Mouse (Mus musculus) right cerebral cortex, adult 2 months (tissue): Measurements from ENCODE around the gene Mrps23.
A peak's percentile ranks its signal among the peaks of the same experiment; 100 is the strongest.

Source experiments
- DNase-seq, 2 experiments: peaks; one replicate each; pipeline ENCODE4 v3.0.0; 2021 to 2022; ENCODE audit warnings: low spot score in 2 of 2

The Mrps23 gene

DNA sequence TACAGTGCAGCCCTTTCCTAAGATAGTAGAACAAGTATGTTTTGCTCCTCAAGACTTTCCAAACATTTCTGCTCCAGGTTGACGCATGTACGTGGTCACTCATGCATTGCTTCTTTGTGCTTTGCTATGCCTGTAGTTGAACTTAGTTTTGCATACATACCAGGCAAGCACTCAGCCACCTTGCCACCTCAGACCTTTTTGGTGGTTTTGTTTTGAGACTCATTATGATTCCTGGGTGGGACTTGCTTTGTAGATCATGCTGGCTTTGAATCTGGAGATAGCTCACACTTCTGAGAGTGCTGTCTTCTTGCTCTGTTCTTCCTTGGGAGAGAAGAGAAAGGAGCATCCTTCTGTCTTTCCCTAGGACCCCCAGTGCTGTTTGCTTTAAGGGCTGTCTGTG is 3.5 kb downstream of the Mrps23 start:
- DNase-seq, result no peak

- DNase-seq, result no peak
These were observed 7.8 kb downstream of the Mrps23 start for GRCm38 (mm10) chr11:88211824-88212582.

DNA sequence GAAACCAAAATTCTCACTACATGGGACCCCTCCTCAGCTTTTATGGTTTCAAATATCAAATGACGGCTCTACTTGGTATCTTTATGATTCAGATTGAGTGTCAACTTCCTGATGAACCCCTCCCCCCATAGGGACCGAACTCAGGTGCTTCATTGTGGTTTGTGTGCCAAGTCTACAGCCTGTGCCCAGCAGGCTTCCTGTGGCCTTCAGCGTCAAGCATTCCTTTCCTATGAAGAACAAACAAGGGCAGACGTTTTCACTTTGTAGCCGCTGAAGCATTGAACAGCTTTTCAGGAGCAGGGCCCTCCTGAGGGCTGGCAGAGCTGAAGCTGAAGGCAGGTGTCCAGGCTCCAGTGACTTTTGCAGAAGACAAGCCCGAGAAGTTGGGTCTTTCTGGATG is 9.6 kb downstream of the Mrps23 start:
- DNase-seq, result no peak

DNA sequence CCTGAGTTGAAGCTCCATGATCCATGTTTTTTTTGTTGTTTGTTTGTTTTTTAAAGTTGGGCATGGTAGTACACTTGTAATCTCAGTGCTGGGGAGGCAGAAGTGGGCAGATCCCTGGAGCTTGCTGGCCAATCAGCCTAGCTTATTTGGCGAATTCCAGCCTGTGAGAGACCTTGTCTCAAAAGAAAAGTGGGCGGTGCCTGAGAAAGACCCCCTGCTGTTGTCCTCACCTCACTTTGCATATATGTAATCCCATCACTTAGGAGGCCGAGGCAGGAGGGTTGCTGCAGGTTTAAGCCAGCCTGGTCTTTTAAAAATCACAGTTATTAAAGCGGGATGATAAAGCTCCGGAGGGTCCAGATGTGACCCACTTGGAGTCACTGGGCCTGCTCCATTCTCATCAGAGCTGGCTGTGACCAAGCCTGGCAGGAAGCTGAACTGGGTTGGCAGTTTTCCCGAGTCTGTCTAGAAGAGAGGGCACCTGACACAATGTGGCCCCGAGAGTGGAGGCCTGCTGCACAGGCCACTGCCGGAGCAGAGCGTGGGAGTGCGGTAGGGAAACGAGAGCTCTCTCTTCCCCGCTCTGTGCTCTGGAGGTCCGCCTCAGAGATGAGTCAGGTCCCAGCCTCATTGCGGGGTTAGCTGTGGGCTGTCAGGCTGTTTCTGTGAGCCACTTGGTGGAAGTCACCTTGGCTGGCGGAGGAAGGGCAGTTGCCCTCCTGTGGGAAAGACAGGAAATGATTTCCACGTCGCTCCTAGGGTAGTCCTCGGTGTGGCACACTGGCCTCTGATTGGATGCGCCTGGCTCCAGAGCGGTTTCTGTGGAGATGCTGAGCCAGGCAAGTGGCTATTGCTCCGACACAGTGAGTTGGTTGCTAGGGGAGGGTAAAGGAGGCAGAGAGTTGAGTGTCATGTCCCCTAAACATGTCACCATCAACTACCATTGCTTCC is 11.0 kb downstream of the Mrps23 start:
- peak; percentile 64 to 68 for DNase-seq

GRCm38 (mm10) chr11:88216231-88216685 is 12.1 kb downstream of the Mrps23 start:
- peak; percentile 68 to 83 for DNase-seq

- DNase-seq, result no peak
These were observed 14.0 kb downstream of the Mrps23 start for GRCm38 (mm10) chr11:88218155-88218554.

- no peak for DNase-seq
These were observed 14.4 kb downstream of the Mrps23 start for GRCm38 (mm10) chr11:88218586-88218985.

GRCm38 (mm10) chr11:88221929-88222475 is 17.8 kb downstream of the Mrps23 start:
- no peak for DNase-seq

GRCm38 (mm10) chr11:88227001-88227957 is 23.1 kb downstream of the Mrps23 start:
- DNase-seq, result no peak

DNA sequence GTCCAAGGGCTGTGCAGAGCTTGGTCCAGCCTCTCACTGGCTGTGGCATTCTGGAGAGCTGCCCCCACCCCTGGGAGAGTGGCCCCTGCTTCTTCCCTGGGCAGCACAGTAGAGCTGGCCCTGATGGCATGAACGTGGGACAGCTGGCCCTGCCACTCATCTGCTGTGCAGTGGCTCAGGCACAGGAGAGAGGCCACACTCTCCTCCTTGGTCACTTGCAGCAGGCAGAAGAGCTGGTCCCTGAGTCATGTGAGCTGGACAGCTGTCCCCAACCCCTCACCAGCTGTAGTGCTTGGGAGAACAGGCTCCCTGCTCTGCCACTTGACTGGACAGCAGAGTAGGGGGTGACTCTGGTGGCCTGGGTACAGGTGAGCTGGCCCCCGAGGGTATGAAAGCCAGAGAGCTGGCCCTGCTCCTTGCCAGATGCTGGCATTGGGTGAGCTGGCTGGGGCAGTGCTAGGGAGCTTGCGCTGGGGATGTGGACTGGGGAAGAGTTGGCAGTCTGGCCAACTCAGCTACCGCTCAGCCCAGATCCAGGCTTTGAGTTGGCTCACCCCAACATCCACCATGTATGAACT is 27.1 kb downstream of the Mrps23 start:
- no peak for DNase-seq

- DNase-seq, result no peak
These were observed 29.6 kb downstream of the Mrps23 start for GRCm38 (mm10) chr11:88233528-88234427.

GRCm38 (mm10) chr11:88234789-88235188 is 30.6 kb downstream of the Mrps23 start:
- no peak for DNase-seq

DNA sequence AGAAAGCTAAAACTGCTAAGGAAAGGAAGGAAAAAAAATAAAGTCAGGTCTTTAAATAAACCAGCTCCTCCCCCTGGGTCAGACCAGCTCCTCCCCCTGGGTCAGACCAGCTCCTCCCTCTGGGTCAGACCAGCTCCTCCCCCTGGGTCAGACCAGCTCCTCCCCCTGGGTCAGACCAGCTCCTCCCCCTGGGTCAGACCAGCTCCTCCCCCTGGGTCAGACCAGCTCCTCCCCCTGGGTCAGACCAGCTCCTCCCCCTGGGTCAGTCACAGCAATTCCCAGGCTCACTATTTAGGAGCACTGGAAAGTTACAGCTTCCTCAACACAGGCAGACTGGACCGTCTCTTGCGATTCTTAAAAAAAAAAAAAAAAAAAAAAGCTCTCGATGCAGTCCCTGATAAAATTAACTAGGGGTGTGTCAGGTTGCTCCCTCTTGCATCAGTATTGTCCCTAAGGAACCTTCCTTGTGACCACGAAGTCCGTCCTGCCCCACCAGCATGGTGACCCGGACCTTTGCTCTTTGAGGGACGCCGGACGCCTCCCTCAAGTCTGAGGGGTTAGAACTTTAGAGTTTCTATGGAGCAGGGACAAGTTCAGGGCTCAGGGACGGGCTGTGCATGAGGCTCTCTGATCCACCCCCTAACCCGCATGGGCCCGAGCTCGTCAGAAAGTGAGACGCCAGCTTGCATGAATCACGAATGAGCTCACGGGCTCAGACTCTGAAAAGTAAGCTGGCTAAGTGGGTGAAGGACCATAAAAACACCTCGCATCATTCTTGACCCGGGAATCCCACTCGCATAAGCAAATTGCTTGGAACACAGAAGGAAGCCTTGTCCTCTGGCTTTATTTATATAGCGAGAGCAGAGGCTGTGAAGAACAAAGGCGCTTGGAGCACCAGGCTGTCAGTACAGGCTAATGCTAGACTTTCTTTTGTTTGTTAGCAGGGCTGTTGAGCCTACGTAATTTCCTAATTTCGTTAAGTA is 31.3 kb downstream of the Mrps23 start:
- DNase-seq, result peak; percentile 29 to 38

- DNase-seq, result no peak
These were observed 36.1 kb downstream of the Mrps23 start for GRCm38 (mm10) chr11:88240275-88240674.

- no peak for DNase-seq
These were observed 36.7 kb downstream of the Mrps23 start for GRCm38 (mm10) chr11:88240736-88241353.

- no peak for DNase-seq
These were observed 37.5 kb downstream of the Mrps23 start for GRCm38 (mm10) chr11:88241468-88242301.

GRCm38 (mm10) chr11:88245581-88246170 is 41.5 kb downstream of the Mrps23 start:
- peak; percentile 47 to 61 for DNase-seq
